Mouse (Mus musculus) ES-CJ7 (cell line): ENCODE results near the gene Apol9a.

Source experiments
- DNase-seq: peaks from one replicate; pipeline ENCODE4 v3.0.0; 2011; ENCODE audit warnings: low read depth, low spot score

Apol9a gene

GRCm38 (mm10) chr15:77377419-77377818 is 33.5 kb downstream of the Apol9a start:
- no peak for DNase-seq

DNA sequence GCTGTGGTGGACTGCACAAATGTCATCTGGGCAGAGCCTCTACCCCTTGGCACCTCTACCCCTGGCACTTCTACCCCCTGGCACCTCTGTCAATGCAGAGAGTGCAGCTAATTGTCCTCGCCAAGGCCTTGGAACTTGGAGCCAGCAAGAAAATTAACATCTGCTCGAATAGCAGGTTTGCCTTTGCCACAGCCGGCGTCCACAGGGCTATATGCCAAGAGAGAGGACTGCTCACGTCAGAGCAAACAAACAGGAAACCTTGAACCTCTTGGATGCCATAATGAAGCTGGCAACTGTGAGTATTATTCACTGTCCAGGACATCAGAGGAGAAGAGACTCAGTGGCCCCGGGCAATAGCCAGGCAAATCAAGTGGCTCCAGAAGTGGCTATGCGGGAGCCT is 34.0 kb downstream of the Apol9a start:
- DNase-seq = no peak

DNA sequence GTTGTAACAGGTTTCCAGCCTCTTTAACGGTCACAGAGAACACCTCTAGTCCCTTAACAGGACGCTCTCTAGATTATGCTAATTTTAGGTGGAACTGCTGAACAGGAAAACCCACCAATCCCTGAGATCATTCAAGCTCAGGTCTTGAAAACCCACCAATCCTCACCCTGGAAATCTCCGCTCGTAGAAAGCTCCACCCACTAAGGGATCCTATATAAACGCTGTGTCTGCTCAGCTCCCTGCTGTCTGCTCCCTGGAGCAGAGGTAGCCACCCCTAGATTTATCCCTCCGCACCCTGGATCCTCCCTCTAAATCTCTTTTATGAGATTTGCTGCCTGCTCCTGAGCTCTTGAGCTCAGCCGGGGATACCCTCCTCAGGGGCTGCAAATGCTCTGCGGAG is 40.3 kb downstream of the Apol9a start:
- peak; percentile 38 for DNase-seq

- no peak for DNase-seq
These were observed 41.0 kb downstream of the Apol9a start for GRCm38 (mm10) chr15:77369981-77370380.

- no peak for DNase-seq
These were observed 42.1 kb downstream of the Apol9a start for GRCm38 (mm10) chr15:77368818-77369320.

DNA sequence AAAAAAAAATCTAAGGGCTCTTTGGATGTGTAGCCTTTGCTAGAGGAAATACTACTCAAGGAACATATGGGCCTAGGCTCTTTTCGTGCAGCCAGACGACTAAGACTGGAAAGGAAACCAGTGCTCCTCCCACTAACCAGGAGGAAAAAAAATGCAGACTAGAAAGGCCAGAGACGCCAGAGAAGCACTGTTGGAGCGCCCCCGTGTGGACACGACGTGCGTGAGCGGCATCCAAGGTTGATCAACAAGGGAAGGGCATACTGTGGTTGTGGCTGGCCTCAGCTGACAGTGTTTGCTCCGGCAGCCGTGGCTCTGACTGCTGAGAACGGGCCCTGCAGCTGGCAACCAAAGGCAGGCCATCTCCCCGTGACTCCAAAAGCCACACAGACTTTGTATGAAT is 42.8 kb downstream of the Apol9a start:
- peak; percentile 95 for DNase-seq

DNA sequence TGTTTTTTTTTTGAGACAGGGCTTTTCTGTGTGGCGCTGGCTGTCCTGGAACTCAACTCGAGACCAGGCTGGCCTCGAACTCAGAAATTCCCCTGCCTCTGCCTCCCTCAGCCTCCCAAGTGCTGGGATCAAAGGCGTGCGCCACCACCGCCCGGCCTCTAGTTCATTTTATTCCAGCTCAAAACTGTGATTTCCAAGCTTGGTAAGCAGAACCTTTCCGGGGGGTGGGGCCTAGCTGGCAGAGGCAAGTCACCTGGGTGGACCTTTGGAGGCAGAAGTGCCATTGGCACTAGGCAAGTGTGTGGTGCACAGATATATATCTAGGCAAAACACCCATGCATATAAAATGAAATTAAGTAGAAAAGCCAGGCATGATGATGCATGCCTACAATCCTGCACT is 43.4 kb downstream of the Apol9a start:
- DNase-seq = peak; percentile 43

DNA sequence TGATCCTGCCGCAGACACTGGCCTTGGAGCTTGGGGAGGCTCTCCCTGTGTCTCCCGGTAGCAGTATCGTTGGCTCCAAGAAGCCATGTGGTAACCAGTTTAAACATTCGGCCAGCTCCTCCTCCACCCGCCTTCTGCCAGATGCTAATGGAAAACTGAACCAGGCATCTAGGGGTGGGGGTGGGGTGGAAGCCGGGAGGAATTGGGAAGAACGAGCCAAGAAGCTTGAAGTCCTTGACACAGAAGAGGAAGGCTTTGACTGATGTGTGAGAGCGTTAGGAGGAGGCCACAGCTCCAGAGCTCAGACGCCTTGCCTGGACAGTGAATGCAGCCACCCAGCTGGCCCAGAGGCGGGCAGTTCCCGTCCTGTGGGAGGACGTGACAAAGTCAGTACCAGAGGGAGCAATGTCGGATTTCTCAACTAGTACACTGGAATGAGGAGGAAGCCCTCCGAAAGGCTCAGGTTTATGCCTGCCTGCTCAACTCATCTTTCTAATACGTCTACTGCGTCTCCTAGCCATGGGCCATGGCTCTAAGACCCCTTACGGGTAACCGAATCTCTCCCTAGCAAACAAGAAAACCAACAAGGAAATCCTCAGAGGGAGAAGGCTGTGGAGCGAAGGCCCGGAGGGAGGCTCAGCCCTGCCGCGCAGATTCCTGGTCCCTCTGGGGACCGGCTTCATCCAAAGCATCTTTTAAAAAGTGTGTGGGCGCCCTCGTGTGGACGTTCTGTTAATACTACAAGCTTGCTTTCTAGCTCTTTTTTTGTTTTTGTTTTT is 44.0 kb downstream of the Apol9a start:
- peak; percentile 88 for DNase-seq

- no peak for DNase-seq
These were observed 45.0 kb downstream of the Apol9a start for GRCm38 (mm10) chr15:77365700-77366570.

DNA sequence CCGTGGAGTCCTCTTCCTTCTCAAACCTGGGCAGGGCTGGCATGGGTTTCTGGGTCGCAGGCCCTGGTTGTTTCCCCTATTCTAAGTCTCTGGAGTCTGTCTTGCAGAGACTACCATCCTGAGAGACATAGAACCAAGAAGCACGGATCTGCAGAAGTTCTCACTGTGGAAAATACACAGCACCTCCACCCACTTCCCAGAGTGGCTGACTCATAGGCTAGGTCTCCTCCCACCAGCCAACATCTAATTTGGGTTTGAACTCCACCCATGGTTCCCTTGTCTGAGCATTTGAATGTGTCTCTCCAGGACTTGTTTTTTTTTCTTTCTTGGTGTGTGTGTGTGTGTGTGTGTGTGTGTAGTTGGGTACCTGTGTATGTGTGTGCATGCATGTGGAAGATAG is 46.9 kb downstream of the Apol9a start:
- DNase-seq = peak; percentile 55

GRCm38 (mm10) chr15:77363578-77363977 is 47.4 kb downstream of the Apol9a start:
- DNase-seq = no peak

DNA sequence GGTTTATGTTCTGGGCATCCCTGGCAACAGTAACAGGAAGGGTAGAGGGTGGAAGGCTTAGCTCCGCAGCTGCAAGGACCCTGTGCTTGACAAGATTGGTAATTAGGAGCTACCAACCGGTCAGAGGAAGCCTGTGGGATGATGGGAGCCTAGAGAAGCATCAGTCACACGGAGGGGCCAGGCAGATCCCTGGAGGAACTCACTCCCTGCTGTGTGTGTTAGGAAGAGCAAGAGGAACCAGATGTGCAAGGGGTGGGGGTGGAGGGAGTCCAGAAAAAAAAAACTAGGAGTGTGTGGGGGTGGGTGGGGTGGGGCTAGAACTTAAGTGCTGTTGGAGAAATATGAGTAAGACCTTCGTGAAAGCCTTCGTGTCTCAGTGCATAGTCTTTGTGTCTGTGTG is 48.0 kb downstream of the Apol9a start:
- peak; percentile 51 for DNase-seq

DNA sequence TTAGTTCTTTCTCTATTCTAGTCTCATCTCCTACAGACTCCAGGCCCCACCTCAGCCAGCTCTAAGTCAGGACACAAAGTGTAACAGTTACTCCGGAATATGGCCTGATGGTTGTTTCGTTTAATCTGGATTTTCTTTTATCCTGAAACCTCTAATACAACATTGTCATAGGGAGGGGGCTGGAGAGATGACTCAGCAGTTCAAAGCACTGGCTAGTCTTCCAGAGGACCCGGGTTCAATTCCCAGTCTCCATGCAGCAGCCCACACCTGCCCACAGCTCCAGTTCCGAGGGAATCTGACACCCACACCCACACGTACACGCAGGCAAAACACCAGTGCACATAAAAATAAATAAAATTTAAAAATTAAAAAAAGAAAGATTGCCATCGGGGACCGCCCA is 51.0 kb downstream of the Apol9a start:
- DNase-seq = no peak

GRCm38 (mm10) chr15:77359486-77359885 is 51.4 kb downstream of the Apol9a start:
- no peak for DNase-seq

GRCm38 (mm10) chr15:77359084-77359483 is 51.9 kb downstream of the Apol9a start:
- peak; percentile 70 for DNase-seq

GRCm38 (mm10) chr15:77358320-77359040 is 52.5 kb downstream of the Apol9a start:
- peak; percentile 97 for DNase-seq

GRCm38 (mm10) chr15:77356248-77356810 is 54.6 kb downstream of the Apol9a start:
- peak; percentile 96 for DNase-seq

DNA sequence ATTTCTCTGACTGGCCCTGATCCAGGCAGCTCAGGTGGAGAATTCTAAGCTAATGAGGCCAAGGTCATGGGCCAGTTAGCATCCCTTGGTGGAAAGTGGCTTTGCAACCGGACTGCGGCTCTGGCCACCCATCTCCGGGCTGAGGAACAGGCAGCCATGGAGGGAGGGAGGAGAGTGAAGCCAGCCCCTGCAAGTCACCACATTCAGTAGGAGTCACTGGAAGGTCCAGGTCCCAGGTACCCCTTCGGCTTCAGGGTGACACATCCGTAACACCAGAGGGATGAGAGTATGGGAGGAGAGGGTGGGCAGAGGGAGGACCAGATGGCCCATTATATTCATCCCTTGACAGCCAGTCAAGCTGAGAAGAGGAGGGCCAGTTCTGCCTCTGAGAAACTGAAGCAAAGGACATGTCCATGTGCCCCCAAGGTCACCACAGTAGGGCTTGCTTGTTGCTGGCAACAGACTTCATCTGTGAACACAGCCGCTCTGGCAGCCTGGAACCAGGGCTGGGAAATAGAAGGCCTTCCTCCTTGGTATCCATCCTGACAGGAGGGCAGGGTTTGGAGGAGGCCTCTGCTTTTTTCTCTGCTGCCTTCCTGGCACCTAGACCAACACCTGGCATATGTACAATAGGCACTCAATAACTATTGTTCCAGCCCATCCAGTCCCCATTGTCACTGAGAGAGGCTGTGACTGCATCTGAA is 55.9 kb downstream of the Apol9a start:
- DNase-seq = peak; percentile 96

DNA sequence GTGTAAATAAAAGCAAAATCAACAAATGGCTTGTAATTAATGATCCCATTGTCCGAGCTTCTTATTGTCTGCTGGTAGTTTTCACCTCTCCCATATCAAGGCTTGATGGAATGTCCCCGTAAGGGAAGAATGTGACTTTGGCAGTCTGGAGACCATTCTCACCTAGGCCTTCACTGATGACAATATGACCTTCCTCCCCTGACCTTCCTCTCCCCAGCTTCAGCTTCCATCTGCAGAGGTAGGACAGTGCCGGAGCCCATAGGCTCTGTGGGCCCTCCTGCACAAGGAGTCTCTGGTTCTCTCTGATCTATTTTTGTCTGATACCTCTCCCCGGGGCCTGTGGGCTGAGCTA is 56.5 kb downstream of the Apol9a start:
- DNase-seq = no peak
